Mouse (Mus musculus) thymus, postnatal 36 days (tissue): ENCODE results near the gene Mrpl16.

Experiments used
- DNase-seq, 2 experiments: peaks; one replicate each; pipeline ENCODE4 v3.0.0; 2022; ENCODE audit warnings: mixed read lengths in 2 of 2

Mrpl16 gene

GRCm38 (mm10) chr19:11770205-11770892 lies at the start of gene Mrpl16:
TSS of gene Mrpl16 (plus strand) at chr19:11770391.
- DNase-seq: peak; percentile 83 to 84

DNA sequence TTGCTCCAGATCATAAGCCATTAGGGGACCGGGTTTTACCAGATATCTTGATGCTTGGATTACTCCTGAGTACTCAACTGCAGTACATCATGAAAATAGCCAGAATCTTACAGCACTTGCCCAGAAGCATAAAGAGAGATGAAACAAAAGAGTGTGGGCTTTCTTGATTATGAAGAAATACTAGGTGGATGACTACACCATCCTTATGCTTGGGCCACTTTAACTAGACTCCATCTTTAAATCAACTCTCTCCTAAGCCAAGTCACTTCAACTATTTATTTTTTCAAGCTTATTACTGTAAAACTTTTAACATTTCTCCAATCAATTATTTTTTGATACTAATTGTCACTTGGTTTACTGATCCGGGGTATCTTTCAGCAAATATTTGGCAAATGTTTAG lies 46.3 kb upstream of the Mrpl16 start:
- DNase-seq: no peak

- DNase-seq: no peak
These were observed 45.9 kb upstream of the Mrpl16 start for GRCm38 (mm10) chr19:11724275-11724674.

- no peak for DNase-seq
These were observed 44.3 kb upstream of the Mrpl16 start for GRCm38 (mm10) chr19:11725915-11726314.

DNA sequence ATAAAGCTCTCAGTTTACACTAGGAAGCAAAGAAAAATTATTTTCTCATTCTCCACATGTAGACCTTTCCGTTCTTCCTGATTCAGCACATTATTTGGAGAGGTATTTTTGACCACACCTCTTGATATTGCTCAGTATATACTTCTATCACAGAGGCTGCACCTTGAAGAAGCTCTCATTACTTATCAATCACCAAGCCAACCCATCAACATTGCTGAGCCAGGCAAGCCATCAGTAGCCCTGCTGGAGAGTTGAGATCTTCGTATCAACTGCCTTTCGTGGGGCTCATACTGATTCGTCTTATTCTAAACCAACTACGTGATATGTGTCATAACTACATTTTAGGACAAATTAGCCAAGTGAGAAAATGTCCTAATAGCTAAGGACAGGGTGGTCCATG lies 42.9 kb upstream of the Mrpl16 start:
- DNase-seq: no peak

- DNase-seq: no peak
These were observed 39.9 kb upstream of the Mrpl16 start for GRCm38 (mm10) chr19:11730278-11730677.

DNA sequence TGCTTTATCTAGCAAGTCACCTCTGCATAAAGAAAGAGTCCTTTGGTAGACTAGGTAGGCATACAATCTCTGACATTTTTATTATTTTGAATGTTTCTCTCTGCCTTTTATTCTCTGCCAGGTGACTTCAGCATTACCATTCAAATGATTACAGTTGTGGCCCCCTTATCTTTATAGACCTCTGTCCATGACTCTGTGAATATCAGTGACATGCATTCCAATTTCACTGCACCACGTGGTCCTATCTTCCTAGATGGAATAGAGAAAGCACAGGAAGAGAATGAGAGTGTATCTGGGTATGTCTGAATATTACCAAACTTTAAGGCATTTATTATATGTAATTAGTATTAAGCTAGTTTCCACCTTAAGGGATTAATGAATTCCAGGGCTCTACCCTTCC lies 33.7 kb upstream of the Mrpl16 start:
- DNase-seq: no peak

- no peak for DNase-seq
These were observed 24.5 kb upstream of the Mrpl16 start for GRCm38 (mm10) chr19:11745680-11746079.

DNA sequence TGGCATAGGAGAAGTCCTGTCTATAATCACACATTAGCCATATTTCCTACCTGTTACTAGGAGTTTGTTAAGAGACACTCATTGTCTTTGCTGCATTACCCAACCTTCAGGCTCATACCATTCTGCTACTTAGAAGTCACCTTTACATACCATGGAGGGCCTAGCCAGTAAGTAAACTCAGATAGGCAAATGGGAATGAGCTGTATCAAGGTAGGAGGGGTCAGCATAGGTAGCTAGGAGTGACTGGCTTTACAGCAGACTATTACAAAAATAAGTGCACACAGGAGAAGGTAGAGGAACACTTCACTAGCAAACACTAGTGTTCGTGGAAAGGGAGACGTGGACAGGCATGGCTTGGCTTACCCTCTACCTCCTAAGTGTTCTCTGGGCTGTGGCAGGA lies 22.9 kb upstream of the Mrpl16 start, which contains the start of gene Gif:
Gif (plus strand) TSS at position 257 of the 400 bp plus-strand sequence.
- no peak for DNase-seq

- DNase-seq: no peak
These were observed 5.1 kb upstream of the Mrpl16 start for GRCm38 (mm10) chr19:11765059-11765458.

GRCm38 (mm10) chr19:11766413-11766812 lies 3.8 kb upstream of the Mrpl16 start:
- no peak for DNase-seq

- DNase-seq: peak in 1 of 2 experiments; percentile 20
These were observed 2.0 kb upstream of the Mrpl16 start for GRCm38 (mm10) chr19:11768163-11768562.

- DNase-seq: no peak
These were observed 802 bp upstream of the Mrpl16 start for GRCm38 (mm10) chr19:11769257-11769920.

DNA sequence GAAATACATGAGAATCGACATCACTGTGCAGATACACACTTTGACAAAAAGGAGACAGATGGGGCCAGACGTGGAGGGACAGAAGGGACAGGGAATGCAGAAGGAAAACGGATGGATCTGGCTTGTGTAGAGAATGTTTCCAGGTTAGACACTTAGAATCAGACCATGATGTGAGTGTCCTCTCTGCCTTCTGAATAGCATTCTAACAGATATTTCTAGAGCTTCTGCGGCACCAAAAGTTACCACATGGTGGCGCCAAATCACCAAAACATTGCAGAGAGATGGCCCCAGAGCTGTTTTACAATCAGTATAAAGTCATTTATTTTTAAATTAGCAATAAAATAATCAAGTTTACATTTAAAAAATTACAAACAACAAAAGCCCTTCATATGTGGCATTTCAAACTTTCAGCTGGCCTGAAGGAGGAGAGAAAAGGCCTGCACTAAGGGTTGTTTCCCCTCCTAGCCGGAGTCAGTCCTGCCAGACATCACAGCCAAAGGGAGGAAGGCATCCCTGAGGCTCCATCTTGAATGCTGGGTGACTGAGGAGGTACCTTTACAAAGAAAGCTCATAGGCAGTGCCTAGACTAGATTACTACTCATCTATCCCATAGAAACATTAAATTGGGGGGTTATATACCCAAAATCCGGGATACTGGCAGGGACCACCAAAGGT lies 7.1 kb downstream of the Mrpl16 start:
- peak; percentile 33 to 57 for DNase-seq

GRCm38 (mm10) chr19:11785409-11786154 lies 15.4 kb downstream of the Mrpl16 start:
- no peak for DNase-seq

DNA sequence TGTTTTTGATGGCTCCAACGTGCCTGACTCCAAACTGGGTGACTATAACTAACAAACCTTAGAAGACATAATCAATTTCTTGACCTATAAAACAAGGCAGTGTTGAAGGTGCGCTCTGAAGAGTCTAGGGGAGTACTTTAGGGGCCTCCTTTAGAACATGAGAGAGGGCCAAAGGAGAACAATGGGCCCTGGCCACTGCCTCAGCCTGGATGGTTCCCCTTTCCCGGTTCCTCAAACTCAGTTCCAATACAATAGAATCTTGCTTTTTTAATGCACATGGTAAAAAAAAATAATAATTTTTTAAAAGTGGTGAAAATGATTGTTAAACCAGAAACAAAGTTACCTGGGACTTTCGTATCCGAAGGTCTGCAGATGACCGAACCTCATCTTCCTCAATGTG lies 17.6 kb downstream of the Mrpl16 start:
- DNase-seq: no peak

DNA sequence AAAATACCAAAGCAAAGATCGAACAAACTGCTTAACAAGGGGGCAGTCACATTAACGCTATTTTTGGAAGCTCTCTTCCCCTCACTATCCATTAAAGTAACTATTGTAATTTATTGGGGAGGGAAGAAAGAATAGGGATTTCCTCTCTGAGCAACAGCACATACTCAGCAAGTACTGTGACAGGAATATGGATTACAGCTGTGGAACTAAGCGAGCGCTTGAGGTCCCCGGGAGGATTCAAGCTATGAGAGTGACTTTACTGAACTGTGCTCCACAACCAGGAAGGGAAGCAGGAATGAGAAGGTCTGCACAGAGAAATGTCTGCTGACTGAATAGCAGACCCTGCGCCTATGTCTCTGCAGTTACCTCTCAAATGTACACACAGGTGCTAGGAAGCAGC lies 18.7 kb downstream of the Mrpl16 start:
- no peak for DNase-seq

GRCm38 (mm10) chr19:11791825-11792224 lies 21.6 kb downstream of the Mrpl16 start:
- no peak for DNase-seq

DNA sequence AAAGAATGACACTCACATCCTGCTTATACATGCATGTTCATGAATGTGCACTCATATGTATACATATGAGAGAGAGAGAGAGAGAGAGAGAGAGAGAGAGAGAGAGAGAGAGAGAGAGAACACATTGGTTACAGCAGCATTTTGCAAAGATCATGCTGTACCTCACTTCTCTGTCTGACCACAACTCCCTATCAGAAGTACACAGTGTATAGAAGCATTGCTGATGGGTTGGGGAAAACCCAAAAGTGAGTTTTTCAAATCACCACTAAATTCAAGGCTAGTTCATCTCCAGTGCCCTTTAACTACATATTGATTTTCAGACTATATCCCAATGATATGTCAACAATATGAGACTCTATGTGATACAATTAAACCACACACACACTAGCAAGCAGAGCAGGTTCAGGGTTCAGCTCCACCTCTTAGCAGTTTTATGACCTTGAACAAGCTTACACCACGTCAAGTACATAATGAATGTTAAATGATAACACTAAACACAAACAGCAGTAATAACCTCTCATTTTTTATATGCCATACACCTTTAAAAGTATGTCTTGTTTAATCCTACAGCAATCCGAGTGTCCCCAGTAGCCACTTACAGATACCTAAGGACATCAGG lies 23.7 kb downstream of the Mrpl16 start:
- no peak for DNase-seq

DNA sequence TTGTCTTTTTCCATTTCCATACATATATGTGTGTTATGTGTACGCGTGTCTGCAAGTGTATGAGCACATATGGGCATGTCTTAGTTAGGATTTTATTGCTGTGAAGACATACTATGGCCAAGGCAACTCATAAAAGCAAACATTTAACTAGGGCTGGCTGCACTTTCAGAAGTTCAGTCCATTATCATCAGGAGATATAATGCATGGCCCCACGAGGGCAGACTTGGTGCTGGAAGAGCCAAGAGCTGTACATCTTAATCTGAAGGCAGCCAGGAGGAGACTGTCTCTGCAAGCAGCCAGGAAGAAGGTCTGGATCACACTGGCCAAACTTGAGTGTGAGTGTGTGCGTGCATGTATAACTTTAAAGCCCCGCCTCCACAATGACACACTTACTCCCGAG lies 24.3 kb downstream of the Mrpl16 start:
- no peak for DNase-seq

DNA sequence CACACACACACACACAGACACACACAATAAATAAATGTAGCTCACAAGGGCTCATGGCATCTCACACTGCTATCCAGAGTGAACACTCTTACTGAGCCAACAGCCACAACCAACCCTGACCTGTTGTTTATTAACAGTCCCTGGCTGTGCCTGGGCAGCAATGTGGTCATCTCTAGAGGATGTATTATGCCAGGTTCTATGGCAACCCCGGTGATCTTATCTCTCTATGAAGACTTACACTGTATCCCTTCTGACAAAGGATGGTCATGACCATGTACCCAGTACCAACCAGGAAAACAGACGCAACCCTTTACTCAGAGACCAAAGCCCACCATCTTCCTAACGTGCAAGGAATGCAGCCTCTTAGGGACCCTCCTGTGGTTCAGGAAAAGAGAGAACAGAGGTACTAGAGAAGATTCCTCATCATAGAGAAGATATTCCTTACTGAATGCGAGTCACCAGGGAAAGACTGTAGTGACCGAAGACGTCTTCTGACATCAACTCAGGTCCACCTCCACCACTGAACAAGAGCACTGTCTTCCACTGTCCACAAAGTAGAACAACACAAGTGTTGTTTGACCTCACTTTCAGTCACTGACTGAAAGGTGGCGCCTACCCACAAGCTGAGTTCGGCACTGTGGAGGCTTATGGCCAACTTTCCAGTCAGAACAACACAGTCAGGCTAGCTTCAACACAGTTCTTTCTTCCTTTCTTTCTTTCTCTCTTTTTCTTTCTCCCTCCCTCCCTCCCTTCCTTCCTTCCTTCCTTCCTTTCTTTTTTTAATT lies 30.5 kb downstream of the Mrpl16 start:
- no peak for DNase-seq

GRCm38 (mm10) chr19:11804423-11804822 lies 34.2 kb downstream of the Mrpl16 start:
- no peak for DNase-seq
